Mouse (Mus musculus) fat pad, adult 2 months (tissue): Measurements from ENCODE around the gene Rps6ka5.

Source experiments
- DNase-seq: peaks from one replicate; pipeline ENCODE4 v3.0.0-alpha.2; 2011; ENCODE audit warnings: low read depth, low spot score; ENCODE audit errors: extremely low read depth

Gene Rps6ka5

DNA sequence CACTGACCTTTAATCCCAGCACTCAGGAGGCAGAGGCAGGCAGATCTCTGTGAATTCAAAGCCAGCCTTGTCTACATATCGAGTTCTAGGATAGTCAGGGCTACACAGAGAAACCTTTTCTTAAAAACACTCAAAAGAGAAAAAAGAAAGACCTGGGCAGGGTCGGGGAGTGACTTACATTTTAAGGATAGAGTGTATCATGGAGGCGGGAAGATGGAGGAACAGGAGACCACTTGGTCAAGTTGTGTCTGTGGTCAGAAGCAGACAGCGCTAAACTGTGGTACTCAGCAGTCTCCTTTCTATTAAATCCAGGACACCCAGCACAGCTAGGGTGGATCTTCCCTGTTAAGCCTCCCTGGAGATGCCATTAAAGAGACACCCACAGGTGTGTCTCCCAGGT, at the start of gene Rps6ka5:
Rps6ka5 (minus strand) TSS at position 333 of the 400 bp plus-strand sequence.
- DNase-seq, result no peak

DNA sequence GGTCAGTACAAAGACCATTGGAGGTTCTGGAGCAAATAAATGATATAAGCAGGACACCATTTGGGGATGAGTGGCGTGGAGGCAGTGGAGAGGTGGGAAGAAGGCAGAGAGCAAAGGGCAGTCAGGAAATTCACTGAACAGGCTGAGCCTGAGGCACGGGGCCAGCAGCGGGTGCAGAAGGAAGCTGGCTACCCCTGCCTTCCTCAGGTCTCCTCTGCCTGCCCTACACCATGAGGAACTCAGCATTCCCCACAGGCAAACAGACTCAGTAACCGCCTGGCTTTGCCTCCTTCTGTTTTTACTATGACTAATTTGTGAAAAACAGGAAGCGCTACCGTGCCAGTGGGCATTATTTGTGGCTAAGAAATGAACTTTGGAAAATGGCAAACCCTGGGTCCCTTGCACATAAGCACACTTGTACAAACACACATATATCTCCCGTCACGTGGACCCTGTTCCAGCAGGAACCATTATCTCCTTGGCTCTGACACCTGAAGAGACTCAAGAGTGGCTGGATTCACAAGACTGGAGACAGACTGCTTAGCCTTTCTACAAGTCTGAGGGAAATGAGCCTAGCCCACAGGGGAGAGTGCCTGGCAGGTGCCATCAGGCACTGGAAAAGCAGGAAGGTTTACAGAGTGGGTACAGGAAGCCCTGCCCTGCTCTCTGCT, 49.3 kb upstream of the Rps6ka5 start:
- no peak for DNase-seq

DNA sequence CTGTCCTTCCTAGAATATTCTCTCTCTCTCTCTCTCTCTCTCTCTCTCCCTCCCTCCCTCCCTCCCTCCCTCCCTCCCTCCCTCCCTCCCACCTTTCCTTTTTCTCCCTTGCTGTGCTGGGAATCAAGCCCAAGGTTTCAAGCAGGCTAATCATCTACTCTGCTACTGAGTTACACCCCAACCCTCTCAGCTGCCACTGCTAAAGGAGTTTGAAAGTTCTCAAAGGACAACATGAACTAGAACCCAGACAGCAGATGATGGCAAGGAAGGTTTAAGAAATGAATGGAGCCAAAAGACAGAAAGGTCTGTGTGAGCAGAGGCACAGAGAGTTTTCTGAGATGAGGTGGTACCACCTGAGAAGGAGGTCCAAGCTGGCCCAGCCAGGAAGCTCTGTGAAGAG, 48.5 kb upstream of the Rps6ka5 start:
- no peak for DNase-seq

DNA sequence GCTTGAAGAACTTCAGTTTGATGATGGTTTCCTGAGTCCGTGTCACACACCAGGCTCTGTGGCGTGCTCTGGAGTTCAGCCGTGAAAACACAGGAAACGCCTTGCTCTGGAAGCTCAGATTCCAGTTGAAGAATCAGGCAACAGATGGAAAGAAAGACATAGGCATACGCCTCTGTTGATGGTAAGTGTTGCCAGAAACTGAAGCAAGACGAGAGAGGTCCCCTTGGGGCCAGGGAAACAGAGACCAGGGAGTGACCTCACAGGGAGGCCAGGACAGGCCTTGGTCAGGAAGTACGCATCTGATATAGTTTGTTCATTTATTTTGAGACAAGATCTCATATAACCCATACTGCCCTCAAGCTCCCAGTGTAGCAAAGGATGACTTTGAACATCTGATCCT, 48.0 kb upstream of the Rps6ka5 start:
- no peak for DNase-seq

DNA sequence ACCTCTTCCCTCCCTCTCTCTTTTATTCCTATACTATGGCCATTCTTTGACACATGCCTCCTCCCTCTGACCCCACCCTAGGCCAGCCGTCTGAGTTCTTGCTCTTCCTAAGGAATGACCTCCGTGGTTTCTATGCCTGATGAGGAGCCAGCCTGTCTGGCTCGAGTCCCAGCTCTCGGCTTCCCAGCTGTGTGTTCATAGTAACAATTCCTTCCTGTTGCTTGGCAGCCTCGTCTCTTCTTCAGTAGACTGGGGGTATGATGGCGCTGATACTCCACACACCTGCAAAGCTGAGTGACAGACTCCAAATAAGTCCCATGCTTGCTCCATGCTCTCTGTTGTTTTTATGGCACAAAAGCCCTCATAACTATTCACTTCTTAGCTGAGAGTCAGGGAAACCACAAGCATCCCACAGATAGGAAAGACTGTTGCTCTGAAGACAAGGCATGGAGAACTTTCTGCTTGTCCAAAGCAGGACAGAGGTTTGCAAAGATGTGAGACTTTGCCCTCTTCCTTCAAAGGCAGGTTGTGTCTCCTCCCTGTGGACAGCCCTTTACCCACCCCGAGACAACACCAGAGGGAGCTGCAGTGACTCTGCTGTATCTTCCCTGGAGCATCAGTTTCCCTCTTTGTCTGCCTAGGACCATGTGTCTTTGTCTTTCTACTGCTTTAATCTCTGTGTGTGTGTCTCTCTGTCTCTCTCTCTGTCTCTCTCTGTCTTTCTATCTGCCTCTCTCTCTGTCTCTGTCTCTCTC, 45.6 kb upstream of the Rps6ka5 start:
- DNase-seq, result no peak

DNA sequence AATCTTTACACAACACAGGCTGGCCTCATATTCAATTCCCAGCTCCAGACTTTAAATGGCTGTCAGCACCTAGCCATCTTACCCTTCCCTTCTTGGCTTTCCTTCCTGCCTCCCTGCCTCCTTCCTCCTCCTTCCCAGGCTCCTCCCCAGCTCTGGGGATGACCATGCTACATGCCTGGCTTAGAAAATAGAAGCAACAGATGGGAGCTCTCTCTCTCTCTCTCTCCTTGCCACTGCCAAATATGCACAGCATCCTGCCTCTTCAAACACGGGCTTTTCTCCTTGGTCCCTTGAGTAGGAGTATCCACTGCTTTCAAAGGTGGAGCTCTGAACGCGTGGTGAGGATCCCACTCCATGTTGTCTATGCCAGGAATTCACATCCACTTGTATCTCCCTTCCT, 44.0 kb upstream of the Rps6ka5 start:
- DNase-seq, result no peak

DNA sequence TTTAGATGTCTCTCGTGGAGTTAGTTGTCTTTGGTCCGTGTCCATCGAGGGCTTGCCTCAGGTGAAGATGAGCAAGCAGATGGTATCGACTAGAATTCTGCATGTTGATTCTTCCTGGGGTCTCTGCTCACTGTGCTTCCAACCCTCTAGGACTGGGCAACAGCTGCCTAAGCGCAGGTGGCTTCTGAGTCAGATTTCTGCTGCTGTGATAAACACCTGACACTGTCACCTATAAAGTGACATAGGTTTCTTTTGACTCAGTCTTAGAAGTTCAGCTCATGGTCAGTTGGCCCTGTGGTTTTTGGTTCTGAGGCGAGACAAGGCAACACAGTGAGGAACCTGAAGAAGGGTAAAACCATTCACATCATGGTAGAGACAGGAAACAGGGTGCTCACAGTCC, 43.1 kb upstream of the Rps6ka5 start:
- DNase-seq, result no peak

DNA sequence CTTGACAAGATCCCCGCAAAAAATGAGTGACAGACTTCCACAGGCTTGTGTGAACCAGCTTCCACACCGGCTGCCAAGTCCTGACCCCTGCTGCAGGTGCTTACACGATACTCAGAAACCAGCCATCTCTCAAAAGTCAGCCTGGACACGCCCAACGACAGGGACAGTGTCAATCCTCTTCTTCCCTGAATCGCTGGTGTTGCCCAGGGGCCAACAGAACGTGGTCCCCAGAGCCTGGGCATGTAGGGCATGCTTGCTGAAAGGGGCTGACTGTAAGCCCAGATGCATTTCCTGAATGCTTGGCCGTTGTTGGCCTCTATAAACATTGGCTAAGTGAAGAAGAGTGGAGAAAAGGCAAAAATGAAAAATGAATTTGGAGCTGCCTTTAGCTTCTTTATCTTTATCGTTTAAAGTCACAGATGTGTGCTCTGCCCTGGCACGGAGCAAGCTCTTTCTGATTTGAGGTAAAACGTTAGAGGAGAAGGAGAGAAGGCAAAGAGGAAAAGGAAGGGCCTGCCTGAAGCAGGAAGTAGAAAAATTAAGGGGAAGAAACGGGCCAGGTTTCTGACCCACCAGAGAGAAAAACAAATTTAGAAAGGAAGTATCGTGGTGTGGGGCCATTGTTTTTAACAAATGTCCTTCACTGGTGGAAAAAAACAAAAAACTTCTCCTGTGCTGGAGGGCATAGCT, 37.7 kb upstream of the Rps6ka5 start:
- no peak for DNase-seq

DNA sequence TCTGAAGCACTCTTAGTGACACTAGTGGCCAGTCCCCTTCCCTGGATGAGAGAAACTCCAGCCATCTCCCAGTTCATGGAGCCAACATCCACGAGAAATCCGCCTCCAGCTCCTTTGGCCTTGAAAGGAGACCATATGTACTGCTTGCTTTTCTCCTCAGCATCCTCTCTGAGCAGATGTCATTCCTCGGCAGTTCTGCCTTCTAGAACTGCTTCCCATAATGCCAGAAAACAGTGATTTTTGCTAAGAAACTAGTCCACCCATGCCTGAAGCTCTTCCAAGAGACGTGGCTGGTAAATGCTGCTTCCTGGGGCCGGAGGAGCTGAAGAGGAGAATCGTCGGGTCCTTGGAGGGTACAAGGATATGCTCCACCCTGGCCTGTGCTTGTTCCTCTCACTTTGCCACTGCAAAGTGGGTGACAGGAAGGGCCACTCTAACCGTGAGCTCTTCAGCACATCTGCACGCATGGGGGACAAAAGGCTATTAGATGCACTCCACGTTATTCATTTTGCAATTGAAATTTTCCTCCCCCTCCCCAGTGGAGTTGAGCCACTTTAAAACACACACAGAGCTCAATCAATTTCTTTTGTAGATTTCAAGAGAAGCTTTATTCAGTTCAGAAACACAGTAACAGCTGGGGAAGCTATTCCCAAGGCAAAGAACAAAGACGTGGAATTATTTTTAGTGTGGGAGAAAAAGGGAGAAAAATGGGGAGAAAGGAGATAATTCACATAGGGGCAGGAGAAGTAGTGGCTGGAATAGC, 36.1 kb upstream of the Rps6ka5 start:
- DNase-seq, result no peak

DNA sequence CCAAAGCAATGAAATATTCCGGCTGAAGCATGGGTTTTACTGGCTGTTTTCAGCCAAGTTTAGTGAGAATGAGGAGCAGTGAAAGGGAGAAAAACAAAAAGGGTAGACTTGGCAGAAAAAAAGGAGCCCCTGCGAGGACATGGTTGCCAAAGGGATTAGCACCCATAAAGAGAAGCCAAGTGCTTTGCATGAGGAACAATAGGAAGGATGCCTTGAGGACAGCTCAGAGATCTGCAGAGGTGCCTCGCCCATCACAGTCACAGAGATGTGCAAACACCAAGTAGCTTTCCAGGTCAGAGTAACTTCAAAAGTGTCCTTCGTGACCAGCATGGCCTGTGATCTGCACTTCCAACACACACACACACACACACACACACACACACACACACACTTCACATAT, 30.6 kb upstream of the Rps6ka5 start:
- no peak for DNase-seq

DNA sequence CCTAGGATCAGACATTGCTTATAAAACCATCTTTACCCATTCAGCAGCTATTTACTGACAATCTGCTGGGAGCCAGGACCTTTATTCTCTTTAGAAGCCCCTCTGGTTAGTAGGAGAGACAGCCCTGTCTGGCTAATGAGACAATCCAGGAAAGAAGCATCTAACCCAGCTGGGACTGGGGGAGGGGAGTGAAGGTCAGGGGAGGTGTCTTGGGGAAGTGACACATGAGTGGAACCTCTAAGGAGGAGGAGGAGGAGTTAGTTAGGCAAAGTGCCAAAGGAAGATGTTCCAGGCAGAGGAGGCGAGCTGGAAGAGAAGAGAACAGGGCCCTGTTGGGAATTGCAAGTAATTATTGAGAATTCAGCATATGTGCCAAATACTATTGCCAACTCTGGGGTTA, 26.9 kb upstream of the Rps6ka5 start:
- DNase-seq, result no peak

DNA sequence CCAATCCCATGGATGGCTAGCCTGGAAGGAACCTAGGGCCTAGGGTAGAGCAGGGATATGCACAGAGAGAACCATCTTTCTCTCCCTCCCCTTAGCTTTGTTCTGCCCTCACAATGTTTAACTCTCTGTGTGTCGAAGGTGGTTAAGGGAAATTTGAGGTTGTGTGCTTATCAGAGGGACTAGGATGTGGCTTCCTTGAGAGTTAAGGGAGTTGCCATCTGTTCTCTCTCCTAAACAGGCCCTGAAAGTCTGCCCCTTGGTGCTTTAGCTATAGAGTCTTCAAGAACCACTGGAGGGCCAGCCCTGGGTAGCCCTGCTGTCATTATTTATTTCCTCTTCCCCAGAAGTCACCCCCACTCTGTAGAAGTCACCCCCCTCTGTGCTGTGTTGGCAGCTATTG, 26.2 kb upstream of the Rps6ka5 start:
- no peak for DNase-seq

DNA sequence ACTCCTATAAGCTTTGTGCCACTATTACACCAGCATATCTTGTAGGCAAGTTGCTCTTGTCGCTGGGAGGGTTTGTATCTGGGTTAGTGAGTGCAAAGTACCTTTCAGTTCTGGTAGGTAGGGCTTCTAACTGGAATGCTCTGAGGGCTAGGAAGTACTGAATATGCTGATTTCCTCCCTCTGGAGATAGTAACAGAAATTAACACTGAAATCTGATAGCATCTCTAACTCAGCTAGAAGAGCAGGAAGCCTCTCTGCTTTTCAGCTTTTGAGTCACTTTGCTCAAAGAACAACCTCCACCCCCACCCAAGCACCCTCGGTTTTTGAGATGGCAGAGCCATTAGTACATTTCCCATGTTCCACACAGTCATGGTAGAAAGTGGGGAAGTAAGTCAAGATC, 15.7 kb upstream of the Rps6ka5 start:
- DNase-seq, result no peak

DNA sequence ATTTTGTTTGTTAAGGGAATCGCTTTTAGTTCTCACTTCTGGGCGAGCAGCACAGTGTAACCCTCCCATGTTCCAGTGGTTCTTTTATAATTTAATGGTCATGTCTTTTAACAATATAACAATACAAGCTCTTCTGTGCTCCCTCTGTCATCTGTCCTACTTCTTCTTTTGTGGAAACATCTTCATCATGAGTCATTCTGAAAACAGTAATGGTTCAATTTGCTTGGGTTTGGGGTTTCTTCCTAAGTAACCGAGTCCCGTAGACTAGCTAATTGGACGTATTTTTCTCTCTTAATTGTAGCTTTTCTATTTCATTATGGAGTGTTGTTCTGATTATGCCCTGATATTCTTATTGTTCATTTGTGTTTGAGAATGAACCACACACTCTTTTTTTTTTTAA, 13.5 kb upstream of the Rps6ka5 start:
- DNase-seq, result no peak

DNA sequence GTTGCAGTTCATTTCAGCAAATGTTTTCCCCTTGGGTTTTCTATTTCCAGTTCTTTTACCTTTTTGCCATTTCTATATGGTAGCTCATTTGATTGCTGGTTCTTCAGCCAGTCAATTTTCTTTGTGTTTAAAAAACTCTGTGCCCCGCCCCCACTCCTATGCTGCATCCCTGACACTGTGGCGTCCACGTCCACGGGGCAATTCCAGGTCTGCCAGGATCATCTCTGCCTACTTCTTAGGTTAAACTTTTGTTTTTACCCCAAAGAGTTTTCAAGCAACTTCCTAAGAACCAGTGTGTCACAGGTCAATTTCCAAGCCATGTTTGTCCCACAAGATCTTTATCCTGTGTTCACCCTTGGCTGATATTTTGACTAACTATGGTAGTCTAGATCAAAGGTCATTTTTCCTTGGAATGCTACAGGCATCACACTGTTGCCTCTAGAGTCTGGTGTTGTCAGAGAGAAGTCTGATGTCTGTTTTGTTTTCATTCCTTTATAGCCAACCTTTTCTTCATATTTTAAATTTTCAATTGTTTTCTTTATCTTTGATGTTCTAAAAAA, 12.3 kb upstream of the Rps6ka5 start:
- DNase-seq, result no peak

DNA sequence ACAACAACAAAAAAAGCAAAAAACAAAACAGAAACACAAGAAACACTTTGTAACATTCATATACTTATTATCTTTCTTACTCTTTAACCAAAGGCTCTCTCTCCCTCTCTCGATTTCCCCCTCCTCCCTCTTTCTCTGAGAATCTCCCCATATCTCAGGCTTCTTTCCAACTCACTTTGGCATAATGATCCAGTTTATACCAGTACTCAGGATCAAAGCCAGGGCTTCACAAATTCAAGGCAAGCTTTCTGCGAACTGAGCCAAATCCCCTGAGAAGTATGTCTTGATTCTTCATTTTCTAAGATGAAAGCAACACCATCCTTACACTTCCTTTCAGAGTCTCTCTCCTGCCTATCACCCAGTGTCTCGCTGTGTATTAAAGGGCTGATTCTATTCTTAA, 11.7 kb upstream of the Rps6ka5 start:
- no peak for DNase-seq

DNA sequence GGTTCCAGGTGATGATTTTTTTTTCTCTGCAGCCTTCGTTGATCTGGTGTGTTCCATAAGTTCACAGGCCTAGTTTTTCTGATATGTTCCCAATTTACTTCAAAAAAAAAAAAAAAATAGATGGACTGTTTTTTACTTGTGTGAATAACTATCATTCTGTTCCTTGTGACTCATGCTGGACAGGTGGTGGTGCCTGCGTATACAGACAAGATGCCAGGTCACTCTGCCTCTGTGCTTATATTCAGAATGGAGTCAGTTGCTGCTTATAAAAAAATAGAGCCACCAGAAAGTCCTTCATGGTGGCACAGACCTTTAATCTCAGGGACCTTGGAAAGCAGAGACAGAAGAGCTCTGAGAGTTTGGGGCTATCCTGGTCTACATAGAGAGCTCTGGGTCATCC, 8.8 kb upstream of the Rps6ka5 start:
- no peak for DNase-seq

DNA sequence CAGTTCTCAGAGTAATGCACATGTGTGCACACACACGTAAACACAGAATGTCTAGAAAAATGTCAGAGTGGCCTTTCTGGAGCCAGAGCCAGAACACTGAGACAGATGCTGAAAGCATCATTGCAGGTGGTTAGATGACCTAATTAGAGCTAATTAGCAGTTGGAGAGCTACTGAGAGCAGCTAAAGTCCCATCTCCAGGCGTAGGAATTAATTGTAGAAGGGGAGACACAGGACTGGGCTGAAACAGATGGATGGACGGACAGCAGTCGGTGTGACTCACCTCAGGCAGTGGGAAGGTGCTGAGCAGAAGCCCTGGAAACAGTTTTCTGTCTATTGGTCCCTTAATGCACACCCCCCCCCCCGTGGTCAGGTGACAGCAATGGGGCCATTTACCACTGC, 8.4 kb upstream of the Rps6ka5 start:
- DNase-seq, result no peak

DNA sequence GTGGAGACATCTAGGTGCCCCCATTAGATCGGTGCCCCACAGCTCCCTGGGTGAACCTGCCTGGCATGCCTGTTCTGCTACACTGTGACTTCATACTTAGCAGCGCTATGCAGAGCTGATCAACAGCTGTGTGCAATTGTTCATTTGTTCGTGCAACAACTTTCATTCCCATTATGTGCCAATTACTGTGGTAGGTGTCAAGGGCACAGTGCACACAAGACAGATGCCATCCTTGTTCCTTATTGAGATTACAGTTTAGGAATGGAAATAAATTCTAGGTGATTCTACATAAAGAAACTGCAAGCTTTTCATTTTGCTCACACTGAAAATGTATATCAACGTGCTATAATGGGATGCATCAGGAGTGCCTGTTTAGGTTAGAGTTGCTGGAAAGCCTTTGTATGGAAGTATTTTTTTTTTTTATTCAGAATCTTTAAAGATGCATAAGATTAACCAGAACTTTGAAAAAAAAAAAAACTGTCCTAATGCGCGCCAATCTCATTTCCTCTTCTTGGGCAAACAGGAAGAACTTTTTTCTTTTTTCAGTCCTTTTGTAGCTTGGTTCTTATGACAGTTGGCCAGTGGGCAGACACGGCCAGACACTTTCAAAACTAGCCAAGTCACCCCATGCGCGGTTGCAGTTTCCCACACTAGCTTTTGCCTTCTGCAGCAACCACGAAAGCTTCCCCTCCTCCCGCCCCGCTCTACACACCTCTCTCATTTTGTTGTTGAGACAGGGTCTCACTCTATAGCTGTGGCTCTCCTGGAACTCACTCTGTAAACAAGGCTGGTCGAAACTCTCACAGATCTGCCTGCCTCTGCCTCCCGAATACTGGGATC, 2.1 kb upstream of the Rps6ka5 start:
- DNase-seq, result no peak

DNA sequence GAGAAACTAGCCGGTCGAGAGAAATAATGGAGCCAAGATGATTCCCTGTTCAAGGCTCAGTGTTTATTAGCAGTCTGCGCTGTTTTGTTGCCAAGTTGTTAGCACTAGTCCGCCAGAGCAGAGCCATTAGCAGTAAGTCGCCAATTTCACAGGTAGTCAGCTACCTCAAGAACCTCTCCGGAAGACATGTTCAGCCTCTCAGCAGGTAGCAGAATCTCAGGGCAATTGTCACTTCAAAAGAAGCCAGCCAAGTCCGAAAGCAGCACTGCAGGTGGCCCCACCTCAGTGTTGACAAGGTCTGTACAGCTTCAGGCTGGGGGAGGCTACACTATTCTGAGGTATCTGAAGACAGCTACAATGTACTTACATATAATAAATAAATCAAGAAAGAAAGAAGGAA, 1.1 kb upstream of the Rps6ka5 start:
- DNase-seq, result no peak
